Mouse (Mus musculus) ES-E14 (cell line): Measurements from ENCODE around the gene Rbm4. TPM values are rescaled to one million over a fixed set of nuclear protein-coding genes. Genes with fewer than 3 reads are reported as not detected.

Experiments used
- DNase-seq: peaks from one replicate; pipeline ENCODE4 v3.0.0-alpha.2; 2013; ENCODE audit warnings: low read depth, low spot score
- H3K27ac ChIP-seq: 2 replicates; pipeline ENCODE4 v1.5.1; 2012; ENCODE audit warnings: low read depth, mild to moderate bottlenecking, low read length, moderate library complexity, mixed read lengths; ENCODE audit not compliant: poor library complexity, insufficient read depth, severe bottlenecking
- H3K36me3 ChIP-seq: 2 replicates; pipeline ENCODE4 v1.6.1; 2012; ENCODE audit warnings: mild to moderate bottlenecking, low read length, moderate library complexity, mixed read lengths; ENCODE audit not compliant: control insufficient read depth, poor library complexity, insufficient read depth, severe bottlenecking
- H3K4me1 ChIP-seq, 2 experiments: fragments of 150-350 bp in 1 of 2; sonication (generic) in 1 of 2; 2 replicates each; pipeline ENCODE4 v1.6.1; 2012; ENCODE audit warnings: low read length in 2 of 2, mild to moderate bottlenecking in 1 of 2, mixed read lengths in 1 of 2; ENCODE audit not compliant: control insufficient read depth in 2 of 2, insufficient read depth in 2 of 2, poor library complexity in 1 of 2
- H3K4me3 ChIP-seq, 2 experiments: fragments of 150-350 bp in 1 of 2; sonication (generic) in 1 of 2; 2 replicates each; pipeline ENCODE4 v1.5.1; 2012; ENCODE audit warnings: low read length in 2 of 2, low read depth in 1 of 2, mild to moderate bottlenecking in 1 of 2, mixed read lengths in 1 of 2; ENCODE audit not compliant: insufficient read depth in 1 of 2, poor library complexity in 1 of 2, severe bottlenecking in 1 of 2
- H3K9ac ChIP-seq: 2 replicates; pipeline ENCODE4 v1.6.1; 2012; ENCODE audit warnings: low read depth, mild to moderate bottlenecking, low read length, mixed read lengths; ENCODE audit not compliant: poor library complexity, insufficient read depth, severe bottlenecking
- H3K9me3 ChIP-seq: fragments of 150-350 bp; sonication (generic); 2 replicates; pipeline ENCODE4 v1.6.1; 2012; ENCODE audit warnings: low read depth, mild to moderate bottlenecking, low read length; ENCODE audit not compliant: control insufficient read depth, insufficient read depth
- CHD2 ChIP-seq: IDR thresholded peaks from 2 replicates; pipeline ENCODE4 v1.6.1; 2014; ENCODE audit warnings: mild to moderate bottlenecking, low read depth, low read length, inconsistent platforms
- HCFC1 ChIP-seq: IDR thresholded peaks from 2 replicates; pipeline ENCODE4 v1.6.1; 2012; ENCODE audit warnings: low read length, inconsistent platforms, borderline replicate concordance; ENCODE audit not compliant: insufficient read depth
- MAFK ChIP-seq: IDR thresholded peaks from 2 replicates; pipeline ENCODE4 v1.6.1; 2014; ENCODE audit warnings: mild to moderate bottlenecking, low read depth, low read length, inconsistent platforms; ENCODE audit not compliant: insufficient read depth
- ZC3H11A ChIP-seq: IDR thresholded peaks from 2 replicates; pipeline ENCODE4 v1.6.1; 2012; ENCODE audit warnings: low read depth, mild to moderate bottlenecking, inconsistent platforms, low read length, borderline replicate concordance
- ZNF384 ChIP-seq: IDR thresholded peaks from 2 replicates; pipeline ENCODE4 v1.6.1; 2012; ENCODE audit warnings: low read depth, low read length, inconsistent platforms
- in situ Hi-C, 2 experiments: fragments of 600-800 bp; cut with MboI; formaldehyde crosslinking; loops; one replicate each; pipeline ENCODE4 v1.15.1; 2025; ENCODE audit warnings: low sequenced_read_pairs in 2 of 2, inconsistent platforms in 1 of 2; ENCODE audit not compliant: unreplicated experiment in 2 of 2
- total RNA-seq: library from RNA; depleted of rRNA; stranded (reverse); fragments of 300-350 nt; gene quantifications from 2 replicates; pipeline ENCODE4 v1.2.3, GENCODE M21; 2012

Gene Rbm4
- total RNA-seq, 1 experiment = 122 TPM

DNA sequence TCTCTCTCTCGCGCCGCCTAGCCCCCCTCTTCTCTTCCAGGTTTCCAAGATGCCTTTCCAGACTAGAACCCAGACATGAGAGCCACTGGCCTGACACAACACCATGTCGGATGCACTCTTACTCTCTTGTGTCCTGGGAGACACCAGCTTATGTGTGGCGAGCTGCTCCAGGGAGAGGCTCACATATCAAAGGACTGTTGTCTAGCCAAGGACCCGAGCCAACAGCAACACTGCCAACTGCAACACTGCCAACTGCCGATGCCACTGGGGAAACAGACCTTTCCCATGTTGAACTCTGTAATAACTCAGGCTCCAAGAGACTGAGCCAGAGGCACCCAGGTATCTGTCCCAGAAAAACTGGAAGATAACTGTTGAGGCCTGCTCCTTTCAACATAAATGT, 35.5 kb upstream of the Rbm4 start:
- peak overlapping the region; percentile 15 to 26; a peak in 2 of 4 replicates for H3K4me3 ChIP-seq
- no peak for TF ChIP-seq ZNF384
- no peak for TF ChIP-seq HCFC1
- no peak for TF ChIP-seq CHD2
- TF ChIP-seq MAFK = no peak
- no peak for TF ChIP-seq ZC3H11A
- no peaks in the 10 kb centered on the region for H3K9me3 ChIP-seq
- H3K36me3 ChIP-seq = peaks cover 4% of the 10 kb centered on the region; the same call in 1 of the 2 replicates
- in situ Hi-C loops = no loop called here
- H3K4me1 ChIP-seq = peaks cover 0 to 17% of the 10 kb centered on the region in 2 experiments; a peak in 2 of 4 replicates
- DNase-seq = no peak
- H3K27ac ChIP-seq = peak overlapping the region; percentile 70; the same call in 1 of the 2 replicates
- peak overlapping the region; percentile 79 for H3K9ac ChIP-seq

DNA sequence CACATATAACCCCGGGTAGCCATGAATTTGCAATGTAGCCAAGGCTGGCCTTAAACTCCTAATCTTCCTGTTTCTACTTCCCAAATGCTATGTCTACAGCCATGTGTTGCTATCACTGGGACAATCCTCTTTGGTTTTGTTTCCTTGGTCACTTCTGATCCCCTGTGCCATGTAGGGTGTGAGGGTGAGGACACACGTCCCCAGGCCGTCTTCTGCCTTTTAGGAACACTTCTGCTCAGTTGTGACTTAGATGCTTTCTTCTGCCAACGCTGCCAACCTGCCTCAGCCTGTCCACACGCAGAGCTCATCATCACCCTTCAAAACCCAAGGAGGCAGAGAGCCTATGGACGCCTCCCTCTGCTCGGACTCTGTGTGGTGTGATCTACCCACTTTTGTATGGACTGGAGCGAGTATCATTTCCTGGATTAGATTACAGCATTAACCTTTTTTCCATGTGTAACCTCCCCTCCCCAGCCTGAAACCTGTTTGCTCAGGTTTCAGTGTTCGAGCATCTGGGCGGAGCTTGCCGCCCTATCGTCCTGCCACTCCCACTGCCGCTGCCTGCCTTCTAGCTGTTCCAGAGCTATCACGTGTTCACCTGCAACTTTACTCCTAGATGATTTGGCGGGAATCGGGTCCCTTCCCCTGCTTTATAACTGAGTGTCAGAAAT, 34.9 kb upstream of the Rbm4 start:
- peaks cover 0 to 17% of the 10 kb centered on the region in 2 experiments; a peak in 2 of 4 replicates for H3K4me1 ChIP-seq
- in situ Hi-C loops = no loop called here
- H3K27ac ChIP-seq = peak overlapping the region; percentile 51
- no peaks in the 10 kb centered on the region for H3K9me3 ChIP-seq
- TF ChIP-seq MAFK (no peak), HCFC1 (no peak), ZC3H11A (no peak), CHD2 (no peak), ZNF384 (no peak)
- H3K9ac ChIP-seq = peak overlapping the region; percentile 79
- no peak for DNase-seq
- peaks cover 4% of the 10 kb centered on the region; the same call in 1 of the 2 replicates for H3K36me3 ChIP-seq
- peak overlapping the region; percentile 26 to 30; a peak in 3 of 4 replicates for H3K4me3 ChIP-seq

DNA sequence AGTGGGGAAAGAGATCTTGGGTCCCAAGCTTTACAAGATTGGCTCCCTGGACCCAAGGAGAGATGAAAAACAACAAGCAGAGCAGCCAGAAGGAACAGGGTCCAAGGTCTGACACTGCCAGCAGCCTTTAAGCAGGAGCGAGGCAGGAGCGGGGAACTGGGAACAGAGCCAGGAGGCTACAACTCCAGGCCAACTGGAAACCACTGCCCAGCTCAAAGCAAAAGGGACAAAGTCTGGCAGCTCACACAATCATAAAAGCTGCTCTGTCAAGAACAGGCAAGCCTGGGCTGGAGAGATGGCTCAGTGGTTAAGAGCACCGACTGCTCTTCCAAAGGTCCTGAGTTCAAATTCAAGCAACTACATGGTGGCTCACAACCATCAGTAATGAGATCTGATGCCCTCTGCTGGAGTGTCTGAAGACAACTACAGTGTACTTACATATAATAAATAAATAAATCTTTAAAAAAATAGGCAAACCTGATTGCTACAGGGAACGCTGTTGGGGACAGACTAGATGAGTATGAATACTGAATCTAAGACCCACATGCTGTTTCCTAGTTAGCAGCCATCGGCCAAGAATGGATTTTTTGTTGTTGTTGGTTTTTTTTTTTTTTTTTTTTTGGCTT, 27.1 kb upstream of the Rbm4 start:
- Histone ChIP-seq H3K4me1 (peaks cover 2 to 5% of the 10 kb centered on the region in 2 experiments; a peak in 1 of 4 replicates), H3K27ac (no peak overlapping the region), H3K4me3 (no peak overlapping the region), H3K9ac (no peak overlapping the region), H3K9me3 (no peaks in the 10 kb centered on the region), H3K36me3 (no peaks in the 10 kb centered on the region)
- no peak for TF ChIP-seq HCFC1
- in situ Hi-C loops = no loop called here
- DNase-seq = no peak

DNA sequence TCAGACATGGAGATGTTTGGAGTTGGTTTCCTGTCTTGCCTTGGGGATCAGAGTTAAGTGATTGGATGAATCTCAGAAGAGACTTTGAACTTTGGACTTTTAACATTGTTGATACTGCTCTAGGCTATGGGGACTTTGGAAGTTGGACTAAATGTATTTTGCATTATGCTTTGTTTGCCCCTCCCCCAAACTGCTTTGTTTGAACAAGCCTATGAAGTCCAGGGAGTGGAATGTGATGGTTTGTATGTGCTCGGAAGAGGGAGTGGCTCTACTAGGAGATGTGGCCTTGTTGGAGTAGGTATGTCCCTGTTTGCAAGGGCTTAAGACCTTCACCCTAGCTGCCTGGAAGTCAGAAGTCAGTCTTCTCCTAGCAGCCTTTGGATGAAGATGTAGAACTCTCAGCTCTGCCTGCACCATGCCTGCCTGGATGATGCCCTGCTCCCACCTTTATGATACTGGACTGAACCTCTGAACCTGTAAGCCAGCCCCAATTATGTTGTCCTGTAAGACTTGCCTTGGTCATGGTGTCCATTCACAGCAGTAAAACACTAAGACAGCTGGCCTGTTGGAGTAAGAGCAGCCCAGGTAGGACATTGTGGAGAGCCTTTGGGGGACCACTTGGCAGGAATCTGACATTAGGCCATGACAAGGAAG, 23.6 kb upstream of the Rbm4 start:
- Histone ChIP-seq H3K9me3 (no peaks in the 10 kb centered on the region), H3K4me1 (peaks cover 0 to 2% of the 10 kb centered on the region in 2 experiments; a peak in 1 of 4 replicates), H3K4me3 (no peak overlapping the region), H3K36me3 (no peaks in the 10 kb centered on the region), H3K9ac (no peak overlapping the region), H3K27ac (no peak overlapping the region)
- no peak for DNase-seq
- in situ Hi-C loops = no loop called here
- no peak for TF ChIP-seq HCFC1
- no peak for TF ChIP-seq ZC3H11A
- no peak for TF ChIP-seq ZNF384
- TF ChIP-seq CHD2 = no peak
- TF ChIP-seq MAFK = no peak
